Mouse (Mus musculus) C2C12 (cell line): ENCODE measurements around the gene Wdr90.

Experiments
- CTCF ChIP-seq: IDR thresholded peaks from one replicate; pipeline ENCODE4 v1.5.1; 2011; ENCODE audit not compliant: control insufficient read depth, insufficient read depth, insufficient read length
- FOSL1 ChIP-seq: IDR thresholded peaks from one replicate; pipeline ENCODE4 v1.8.0; 2011; ENCODE audit warnings: mild to moderate bottlenecking, low read length; ENCODE audit not compliant: poor library complexity, insufficient read depth, severe bottlenecking
- USF1 ChIP-seq: IDR thresholded peaks from one replicate; pipeline ENCODE4 v1.6.1; 2011; ENCODE audit warnings: low read depth, mild to moderate bottlenecking, control low read depth, moderate library complexity

GRCm38 (mm10) chr17:25827011-25827410 lies 34.3 kb downstream of the Wdr90 start:
- no peak for TF ChIP-seq USF1
- TF ChIP-seq CTCF: no peak
- no peak for TF ChIP-seq FOSL1
